Mouse (Mus musculus) olfactory bulb, adult 2 months (tissue): ENCODE measurements around the gene Ntn4. TPM values are rescaled to one million over a fixed set of nuclear protein-coding genes. Genes with fewer than 3 reads are reported as not detected.

Source experiments
- H3K27ac ChIP-seq: fragments of 200-500 bp; 2 replicates; pipeline ENCODE4 v1.5.1; 2012; ENCODE audit warnings: low read depth, low read length; ENCODE audit not compliant: insufficient read depth
- H3K4me1 ChIP-seq: fragments of 200-500 bp; 2 replicates; pipeline ENCODE4 v1.6.1; 2012; ENCODE audit warnings: low read length; ENCODE audit not compliant: control insufficient read depth, insufficient read depth
- H3K4me3 ChIP-seq: fragments of 200-500 bp; 2 replicates; pipeline ENCODE4 v1.5.1; 2012; ENCODE audit warnings: mild to moderate bottlenecking, low read depth, low read length, moderate library complexity; ENCODE audit not compliant: insufficient read depth
- CTCF ChIP-seq: fragments of 200-500 bp; IDR thresholded peaks from 2 replicates; pipeline ENCODE4 v1.5.1; 2012; ENCODE audit warnings: low read depth, mild to moderate bottlenecking, low read length, moderate library complexity; ENCODE audit not compliant: insufficient read depth
- POLR2A ChIP-seq: fragments of 200-500 bp; IDR thresholded peaks from 2 replicates; pipeline ENCODE4 v1.6.1; 2012; ENCODE audit warnings: mild to moderate bottlenecking, low read depth, low read length, moderate library complexity; ENCODE audit not compliant: insufficient read depth
- WGBS: fragments of 180-500 bp; shearing (Covaris S2); methylation state at CpG from one replicate; pipeline ENCODE4 v1.1.7; 2018; 5-methylcytosine and 5-hydroxymethylcytosine counted together
- polyA plus RNA-seq: library from polyadenylated mRNA; stranded (reverse); fragments of >200 nt; gene quantifications from 2 replicates; pipeline ENCODE4 v1.2.4, GENCODE M21; 2012; ENCODE audit warnings: low replicate concordance; ENCODE audit not compliant: missing spikeins, insufficient read depth, insufficient read length

Gene Ntn4
- polyA plus RNA-seq, 1 experiment, result not detected

DNA sequence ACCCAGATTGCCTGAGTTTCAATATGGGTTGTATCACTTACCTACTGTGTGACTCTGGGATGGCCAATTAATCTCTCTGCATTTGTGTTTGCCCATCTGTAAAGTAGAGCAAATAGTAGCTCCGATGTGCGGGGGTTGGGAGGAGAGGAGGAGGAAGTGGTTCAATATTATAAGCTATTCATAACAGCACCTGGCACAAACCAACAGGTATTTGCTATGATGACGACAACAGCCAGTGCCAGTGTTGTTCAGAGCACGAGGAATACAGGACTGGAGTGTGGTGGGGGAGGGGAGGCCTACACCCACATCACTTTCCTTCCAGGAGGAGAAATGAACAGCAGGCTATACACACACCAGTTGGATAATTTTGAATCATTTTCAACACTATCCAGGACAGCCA, 119.2 kb downstream of the Ntn4 start:
- H3K4me3 ChIP-seq, result no peak overlapping the region
- WGBS, result 68% methylated on average over 4 of the region's 4 CpGs

DNA sequence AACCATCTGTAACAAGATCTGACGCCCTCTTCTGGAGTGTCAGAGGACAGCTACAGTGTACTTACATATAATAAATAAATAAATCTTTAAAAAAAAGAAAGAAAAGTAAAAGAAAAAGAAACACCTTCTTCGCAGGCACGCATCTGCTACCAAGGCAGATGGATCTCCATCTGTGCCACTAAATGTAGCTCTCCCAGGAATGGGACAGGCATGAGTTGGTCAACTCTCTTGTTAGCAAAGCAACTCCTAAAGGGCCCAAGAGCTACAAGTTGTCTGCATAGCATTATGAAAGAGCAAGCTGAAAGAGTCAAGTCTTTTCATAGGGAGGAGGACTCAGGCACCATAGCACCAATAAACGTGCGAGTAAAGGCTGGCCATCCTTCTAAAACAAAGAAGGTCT, 119.9 kb downstream of the Ntn4 start:
- H3K4me3 ChIP-seq, result no peak overlapping the region
- TF ChIP-seq CTCF (no peak), POLR2A (no peak)
- 68% methylated on average over 5 of the region's 5 CpGs for WGBS
- peak overlapping the region; percentile 23 for H3K27ac ChIP-seq
- H3K4me1 ChIP-seq, result peaks cover 24% of the 10 kb centered on the region

More for the DNA sequence above, 119.2 kb downstream of the Ntn4 start:
- TF ChIP-seq CTCF, result no peak
- no peak for TF ChIP-seq POLR2A
- H3K27ac ChIP-seq, result 0 out of 2 replicates have a peak overlapping the region, but pooled peaks have one; percentile 15
- H3K4me1 ChIP-seq, result peaks cover 23% of the 10 kb centered on the region

DNA sequence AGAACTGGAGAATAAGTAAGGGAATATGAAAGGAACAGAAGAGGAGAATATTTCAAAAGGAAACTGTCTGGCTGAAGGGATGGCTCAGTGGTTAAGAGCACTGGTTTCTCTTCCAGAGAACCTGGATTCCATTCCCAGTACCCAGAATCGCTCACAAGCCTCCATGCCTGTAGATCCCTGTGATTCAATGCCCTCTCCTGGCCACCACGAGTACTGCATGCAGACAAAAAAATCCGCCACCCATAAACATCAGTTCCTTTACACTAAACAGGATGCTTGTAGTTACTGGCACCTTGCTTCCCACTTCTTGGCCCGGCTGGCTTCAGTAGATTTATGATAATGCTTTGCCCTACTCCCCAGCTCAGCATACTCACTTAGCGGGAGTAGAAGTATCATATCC, 122.6 kb downstream of the Ntn4 start:
- 54% methylated on average over 5 of the region's 5 CpGs for WGBS
- TF ChIP-seq CTCF (no peak), POLR2A (no peak)
- peaks cover 7% of the 10 kb centered on the region for H3K4me1 ChIP-seq

DNA sequence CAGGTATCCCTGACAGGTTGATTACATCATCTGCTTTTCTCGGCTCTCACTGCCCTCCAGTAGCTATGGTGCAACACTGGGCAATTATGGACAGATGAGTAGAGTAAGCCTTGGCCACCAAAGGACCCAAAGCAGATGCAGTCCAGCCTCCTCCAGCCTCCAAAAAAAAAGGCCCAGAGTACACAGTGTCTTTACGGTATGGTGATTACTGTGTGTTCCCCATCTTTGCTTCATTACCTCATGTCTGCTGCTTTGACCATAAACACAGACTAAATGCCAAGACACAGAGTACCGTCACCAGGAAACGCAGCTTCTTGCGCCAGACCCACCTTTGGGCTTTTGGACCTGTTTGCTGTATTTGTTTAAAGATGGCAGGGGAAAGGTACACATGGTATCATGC, 125.7 kb downstream of the Ntn4 start:
- 97% methylated on average over 5 of the region's 5 CpGs for WGBS
- Histone ChIP-seq H3K27ac (no peak overlapping the region), H3K4me1 (peaks cover 4% of the 10 kb centered on the region; the same call in 1 of the 2 replicates), H3K4me3 (no peak overlapping the region)
- TF ChIP-seq CTCF, result no peak
- no peak for TF ChIP-seq POLR2A

More for the DNA sequence above, 122.6 kb downstream of the Ntn4 start:
- Histone ChIP-seq H3K4me3 (no peak overlapping the region), H3K27ac (no peak overlapping the region)

DNA sequence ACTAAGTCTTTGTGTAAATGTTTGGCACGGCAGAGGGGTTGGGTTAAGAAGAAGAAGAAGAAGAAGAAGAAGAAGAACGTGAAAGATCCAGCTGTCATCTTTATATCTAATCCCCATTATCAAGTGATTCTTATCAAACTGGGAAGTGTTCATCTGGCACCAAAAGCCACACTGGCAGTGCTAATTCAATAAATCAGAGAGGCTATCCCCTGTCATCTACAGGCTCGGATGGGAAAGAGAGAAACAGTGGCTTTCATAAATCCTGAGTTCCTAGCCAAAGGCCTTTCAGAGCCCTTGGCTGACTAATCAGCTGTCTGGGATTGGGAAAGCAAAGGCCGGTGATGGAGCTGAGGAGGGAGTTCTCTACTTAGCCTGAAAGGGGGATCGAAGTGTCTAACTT, 126.8 kb downstream of the Ntn4 start:
- no peak for TF ChIP-seq CTCF
- no peak for TF ChIP-seq POLR2A
- peaks cover 5% of the 10 kb centered on the region; the same call in 1 of the 2 replicates for H3K4me1 ChIP-seq
- no peak overlapping the region for H3K27ac ChIP-seq
- 56% methylated on average over 5 of the region's 5 CpGs for WGBS
- H3K4me3 ChIP-seq, result no peak overlapping the region

DNA sequence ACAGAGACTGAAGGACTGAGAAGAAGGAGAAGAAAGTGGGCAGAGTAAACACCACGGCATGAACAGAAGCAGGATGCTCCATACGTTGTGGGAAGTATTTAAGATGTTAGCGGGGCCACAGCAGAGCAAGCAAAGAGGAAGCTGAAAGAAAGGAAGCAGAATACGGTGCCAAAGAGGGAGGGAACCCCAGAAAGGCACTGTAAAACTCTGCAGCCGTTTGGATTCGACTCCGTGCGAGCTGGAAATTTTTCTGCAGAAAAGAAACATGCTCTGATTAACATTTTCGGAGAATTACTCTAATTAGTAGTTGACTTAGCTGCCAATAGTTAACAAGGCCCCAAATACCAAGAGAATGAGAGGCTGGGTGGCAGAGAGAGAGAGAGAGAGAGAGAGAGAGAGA, 127.7 kb downstream of the Ntn4 start:
- no peak overlapping the region for H3K27ac ChIP-seq
- WGBS, result 13% methylated on average over 9 of the region's 9 CpGs
- no peak for TF ChIP-seq POLR2A
- H3K4me3 ChIP-seq, result no peak overlapping the region
- peaks cover 9% of the 10 kb centered on the region for H3K4me1 ChIP-seq

DNA sequence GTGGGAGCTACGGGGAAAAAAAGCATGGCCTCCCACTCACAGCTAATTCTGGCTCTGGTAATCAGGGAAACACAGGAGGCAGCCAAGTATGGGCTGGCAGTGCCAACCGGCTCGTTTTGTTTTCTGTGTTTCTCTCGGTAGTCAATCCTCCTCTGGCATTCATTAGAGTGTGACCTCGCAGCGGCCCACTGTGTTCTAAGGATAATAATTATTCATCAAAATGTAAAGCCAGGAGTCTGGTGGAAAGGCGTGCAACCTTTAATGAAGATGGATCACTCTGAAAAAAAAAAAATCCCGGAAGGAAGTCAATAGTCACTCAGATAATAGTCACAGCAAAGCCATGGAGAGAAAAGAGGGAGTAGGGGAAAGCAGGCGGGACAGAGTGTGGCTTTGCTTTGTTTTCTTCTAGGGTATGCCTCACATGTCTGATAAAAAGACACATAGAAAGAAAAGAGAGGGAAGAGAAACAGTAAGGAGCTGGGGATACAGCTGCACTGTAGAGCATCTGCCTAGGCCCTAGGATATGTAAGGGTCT, 131.5 kb downstream of the Ntn4 start:
- H3K4me3 ChIP-seq, result no peak overlapping the region
- H3K27ac ChIP-seq, result peak overlapping the region; percentile 78

DNA sequence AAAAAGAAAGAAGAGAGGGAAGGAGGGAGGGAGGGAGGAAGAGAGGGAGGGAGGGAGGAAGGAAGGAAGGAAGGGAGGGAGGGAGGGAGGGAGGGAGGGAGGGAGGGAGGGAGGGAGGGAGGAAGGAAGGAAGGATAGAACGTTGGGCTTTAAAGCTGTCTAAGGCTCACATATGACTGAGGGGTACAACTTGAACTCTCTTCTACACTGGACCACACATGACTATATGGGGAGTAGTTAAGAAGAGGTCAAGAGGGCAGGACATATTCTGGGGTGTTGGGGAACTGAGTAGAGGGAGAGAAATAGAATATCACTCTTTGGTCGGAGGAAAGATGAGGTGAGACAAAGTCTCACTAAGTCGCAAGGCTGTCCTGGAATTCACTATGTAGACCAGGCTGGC, 132.0 kb downstream of the Ntn4 start:
- Histone ChIP-seq H3K4me1 (peaks cover 6% of the 10 kb centered on the region), H3K27ac (peak overlapping the region; percentile 69), H3K4me3 (no peak overlapping the region)
- TF ChIP-seq POLR2A, result no peak
- TF ChIP-seq CTCF, result no peak
- WGBS, result 74% methylated on average over 3 of the region's 3 CpGs

More for the DNA sequence above, 131.5 kb downstream of the Ntn4 start:
- H3K4me1 ChIP-seq, result peaks cover 6% of the 10 kb centered on the region
- 17% methylated on average over 9 of the region's 9 CpGs for WGBS
- no peak for TF ChIP-seq POLR2A
- TF ChIP-seq CTCF, result no peak

DNA sequence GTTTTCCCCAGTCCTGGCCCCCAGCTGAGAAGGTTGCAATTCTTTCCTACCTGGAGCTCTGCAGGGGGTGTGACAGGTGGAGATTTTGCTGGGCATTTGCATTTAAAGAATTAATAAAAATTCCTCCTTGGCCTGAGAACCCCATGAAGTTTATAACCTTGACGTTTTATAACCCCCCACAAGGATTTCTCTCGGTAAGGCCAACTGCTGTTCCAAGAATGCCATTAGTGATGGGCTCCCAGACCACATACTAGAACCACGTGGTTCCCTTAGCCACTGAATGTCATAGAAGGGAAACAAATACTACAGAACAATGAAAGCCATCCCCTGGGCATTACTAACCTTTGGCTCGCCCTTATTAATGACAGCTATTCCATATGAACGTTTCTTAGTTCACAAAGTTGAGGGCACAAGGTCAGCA, 136.3 kb downstream of the Ntn4 start:
- 62% methylated on average over 5 of the region's 5 CpGs for WGBS
- TF ChIP-seq CTCF (no peak), POLR2A (no peak)
- H3K4me1 ChIP-seq, result peaks cover 4% of the 10 kb centered on the region
- no peak overlapping the region for H3K4me3 ChIP-seq
- H3K27ac ChIP-seq, result no peak overlapping the region

DNA sequence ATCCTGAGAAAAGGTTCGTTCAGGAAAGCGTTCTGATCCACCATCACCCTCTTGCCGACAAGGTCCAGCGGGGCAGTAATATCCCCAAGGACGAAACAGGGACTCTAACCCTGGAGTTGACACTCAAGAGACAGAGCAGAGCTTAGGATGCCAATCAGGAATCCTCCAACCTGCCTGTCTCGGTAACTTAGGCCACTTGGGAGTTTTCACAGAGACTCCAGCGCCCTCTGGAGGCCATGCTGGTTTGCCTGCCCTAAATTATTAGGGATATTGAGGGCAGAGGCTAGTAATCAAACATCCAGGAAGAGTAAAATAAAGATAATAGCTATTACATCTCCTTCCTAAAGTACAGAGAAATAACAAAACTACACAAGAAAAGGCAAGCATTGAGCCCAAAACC, 136.9 kb downstream of the Ntn4 start:
- peaks cover 4% of the 10 kb centered on the region for H3K4me1 ChIP-seq
- no peak overlapping the region for H3K27ac ChIP-seq
- no peak overlapping the region for H3K4me3 ChIP-seq
- 58% methylated on average over 7 of the region's 7 CpGs for WGBS
- TF ChIP-seq POLR2A (no peak), CTCF (peak; percentile 57)
